Mouse (Mus musculus): ENCODE data around the gene Il21r. TPM values are rescaled to one million over a fixed set of nuclear protein-coding genes. Genes with fewer than 3 reads are reported as not detected.

Il21r gene
- total and polyA plus RNA-seq, 3 experiments, result 103 to 252 (median 142) TPM

DNA sequence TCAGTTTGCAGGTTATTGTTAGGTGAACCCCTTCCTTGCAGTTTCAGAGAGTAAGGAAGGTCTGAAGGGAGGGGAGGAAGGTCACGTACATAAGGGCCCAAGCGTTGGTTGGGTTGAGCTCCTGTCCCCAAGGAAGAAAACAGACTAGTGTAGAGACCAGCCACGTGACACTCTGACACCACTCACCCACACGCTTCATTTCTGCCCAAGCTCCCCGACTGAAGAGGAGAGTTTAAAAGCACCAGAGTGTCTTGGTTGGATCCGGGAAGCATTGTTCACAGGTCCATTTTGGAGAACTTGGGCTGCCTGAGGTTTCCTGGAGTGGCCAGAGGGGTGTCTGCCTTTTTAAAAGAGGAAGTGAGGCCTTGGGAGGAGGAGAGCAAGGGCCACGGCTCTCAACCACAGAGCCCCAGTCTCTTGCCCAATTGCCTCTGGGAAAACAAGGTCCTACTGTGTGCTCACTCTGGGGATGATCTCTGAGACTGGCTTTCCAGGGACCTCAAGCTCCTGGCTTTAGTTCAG, 47.8 kb upstream of the Il21r start (continued):
- TF ChIP-seq ELF1 (IDR thresholded peaks at IDR 0.05; ENCODE audit: low read depth, low read length) (no peak), ETS1 (conservative IDR thresholded peaks at IDR 0.05; ENCODE audit: low read depth, low read length) (peak; percentile 39), MAFK (IDR thresholded peaks at IDR 0.05; ENCODE audit: insufficient replicate concordance, low read length) (no peak), UBTF (IDR thresholded peaks at IDR 0.05; ENCODE audit: low read depth, low read length) (no peak), USF1 (IDR thresholded peaks at IDR 0.05; ENCODE audit: low read depth, low read length) (peak; percentile 70), MAZ (IDR thresholded peaks at IDR 0.05; ENCODE audit: low read depth, low read length) (peak; percentile 40; the same call in 1 of the 2 replicates), TCF12 (IDR thresholded peaks at IDR 0.05; ENCODE audit: low read depth, low read length) (no peak), HCFC1 (IDR thresholded peaks at IDR 0.05; ENCODE audit: low read depth, low read length) (no peak), MAX (IDR thresholded peaks at IDR 0.05; ENCODE audit: low read length) (peak; percentile 75), ZKSCAN1 (IDR thresholded peaks at IDR 0.05; ENCODE audit: borderline replicate concordance, low read depth, low read length) (peak; percentile 99)

DNA sequence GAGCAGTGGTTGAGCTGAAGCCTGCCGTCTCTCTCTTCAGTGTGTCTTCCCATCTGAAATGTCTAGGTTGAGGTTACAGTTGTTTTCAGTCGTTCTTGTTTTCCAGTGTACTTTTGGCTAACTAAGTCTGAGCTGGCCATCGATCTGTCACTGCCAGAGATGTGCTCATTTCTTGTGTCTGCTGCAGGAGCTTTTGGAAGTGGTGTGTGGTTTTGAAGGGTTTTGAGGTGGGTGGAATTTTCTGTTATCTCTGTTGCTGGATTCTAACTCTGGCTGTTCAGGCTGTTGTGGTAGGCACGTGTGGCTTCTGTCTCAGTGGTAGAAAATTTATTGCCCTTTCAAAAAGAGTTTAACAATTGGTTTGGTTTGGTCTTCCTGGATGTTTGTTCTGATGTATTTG, 47.1 kb upstream of the Il21r start:
- DNase-seq (ENCODE audit: extremely low read depth), result no peak
- Histone ChIP-seq H3K9ac (ENCODE audit: insufficient read depth, low read depth) (no peak overlapping the region), H3K4me1 (ENCODE audit: control insufficient read depth in 1 of 2, insufficient read depth in 2 of 2) (peaks cover 42 to 67% of the 10 kb centered on the region in 2 experiments), H3K9me3 (replicated peaks; ENCODE audit: low read length) (no peaks in the 10 kb centered on the region), H3K27ac (ENCODE audit: insufficient read depth, low read depth) (no peak overlapping the region), H3K4me2 (ENCODE audit: insufficient read depth, low read depth, poor library complexity, severe bottlenecking) (no peak overlapping the region), H3K79me2 (replicated peaks; ENCODE audit: control insufficient read depth, extremely low read depth, insufficient read depth, poor library complexity, severe bottlenecking) (peaks cover 16% of the 10 kb centered on the region), H3K36me3 (replicated peaks in 1 of 2; ENCODE audit: control insufficient read depth in 1 of 2, insufficient read depth in 1 of 2, low read length in 1 of 2) (peaks cover 9 to 50% of the 10 kb centered on the region in 2 experiments), H3K27me3 (replicated peaks) (no peaks in the 10 kb centered on the region), H3K4me3 (replicated peaks in 1 of 3; ENCODE audit: low read depth in 2 of 3, low read length in 2 of 3, poor library complexity in 1 of 3) (peak overlapping the region in 1 of 3 experiments; percentile 5)
- dilution Hi-C loops (cut with MboI; ENCODE audit: extremely low pct_ligation_motif_present, extremely low pct_unique_long_range_greater_than_20kb, low sequenced_read_pairs) (no loop called here), in situ Hi-C loops (cut with MboI; ENCODE audit: low pct_ligation_motif_present, low pct_unique_long_range_greater_than_20kb, low sequenced_read_pairs) (no loop called here)
- TF ChIP-seq E2F4 (IDR thresholded peaks at IDR 0.05; ENCODE audit: insufficient replicate concordance, low read depth, low read length) (no peak), ZNF384 (IDR thresholded peaks at IDR 0.05; ENCODE audit: low read depth, low read length) (no peak), MAFK (IDR thresholded peaks at IDR 0.05; ENCODE audit: insufficient replicate concordance, low read length) (no peak), CHD1 (IDR thresholded peaks at IDR 0.05; ENCODE audit: low read depth, low read length) (no peak), ZMIZ1 (IDR thresholded peaks at IDR 0.05; ENCODE audit: low read depth, low read length) (no peak), EP300 (IDR thresholded peaks at IDR 0.05; ENCODE audit: low read length) (no peak), NRF1 (IDR thresholded peaks at IDR 0.05; ENCODE audit: low read depth, low read length) (no peak), SIN3A (IDR thresholded peaks at IDR 0.05; ENCODE audit: low read length) (no peak), TBP (conservative IDR thresholded peaks at IDR 0.05; ENCODE audit: low read depth, low read length) (no peak), MYC (IDR thresholded peaks at IDR 0.05; ENCODE audit: low read depth, low read length) (no peak), JUND (conservative IDR thresholded peaks at IDR 0.05; ENCODE audit: low read depth, low read length) (no peak), USF1 (IDR thresholded peaks at IDR 0.05; ENCODE audit: low read depth, low read length) (no peak), CHD2 (IDR thresholded peaks at IDR 0.05; ENCODE audit: low read length) (no peak), ZC3H11A (IDR thresholded peaks at IDR 0.05; ENCODE audit: low read depth, low read length) (no peak), JUN (IDR thresholded peaks at IDR 0.05; ENCODE audit: insufficient read depth, low read depth, low read length) (no peak), RAD21 (IDR thresholded peaks at IDR 0.05; ENCODE audit: low read depth, low read length) (no peak), MEF2A (IDR thresholded peaks at IDR 0.05; ENCODE audit: borderline replicate concordance, low read depth, low read length) (no peak)
